Mouse (Mus musculus) MEL (cell line): Measurements from ENCODE around the gene Sorl1.

Source experiments
- CTCF ChIP-seq, 3 experiments: IDR thresholded peaks in 2 of 3; conservative IDR thresholded peaks in 1 of 3; 2 replicates each; pipeline ENCODE4 v1.5.1; 2011 to 2012; ENCODE audit warnings: low read length in 3 of 3, low read depth in 2 of 3, mild to moderate bottlenecking in 2 of 3, improper control_type of control experiment in 1 of 3, inconsistent platforms in 1 of 3, mixed read lengths in 1 of 3, moderate library complexity in 1 of 3; ENCODE audit not compliant: control insufficient read depth in 1 of 3, insufficient read depth in 1 of 3, poor library complexity in 1 of 3, severe bottlenecking in 1 of 3
- EP300 ChIP-seq, 2 experiments: IDR thresholded peaks; 2 replicates each; pipeline ENCODE4 v1.6.1; 2011; ENCODE audit warnings: improper control_type of control experiment in 2 of 2, low read length in 2 of 2, low read depth in 1 of 2, mild to moderate bottlenecking in 1 of 2
- ETS1 ChIP-seq: IDR thresholded peaks from 2 replicates; pipeline ENCODE4 v1.6.1; 2012; ENCODE audit warnings: low read depth, mild to moderate bottlenecking, inconsistent platforms, low read length, improper control_type of control experiment, moderate library complexity
- KAT2A ChIP-seq: conservative IDR thresholded peaks from 2 replicates; pipeline ENCODE4 v1.6.1; 2012; ENCODE audit warnings: low read depth, low read length, improper control_type of control experiment, inconsistent platforms
- POLR2AphosphoS2 ChIP-seq: IDR thresholded peaks from 2 replicates; pipeline ENCODE4 v1.6.1; 2011; ENCODE audit warnings: low read length, improper control_type of control experiment
- TBP ChIP-seq: IDR thresholded peaks from 2 replicates; pipeline ENCODE4 v1.8.0; 2011; ENCODE audit warnings: low read depth, low read length, improper control_type of control experiment

GRCm38 (mm10) chr9:42039000-42039992 is 84.8 kb downstream of the Sorl1 start:
- TF ChIP-seq EP300 (IDR thresholded peaks at IDR 0.05; ENCODE audit: low read depth in 1 of 2, low read length in 2 of 2), result no peak
- TF ChIP-seq CTCF (IDR thresholded peaks at IDR 0.05 in 2 of 3, conservative IDR thresholded peaks at IDR 0.05 in 1 of 3; ENCODE audit: control insufficient read depth in 1 of 3, insufficient read depth in 1 of 3, low read depth in 2 of 3, low read length in 3 of 3, poor library complexity in 1 of 3, severe bottlenecking in 1 of 3), result no peak
- TF ChIP-seq ETS1, result no peak
- TF ChIP-seq KAT2A, result no peak
- TF ChIP-seq POLR2AphosphoS2, result no peak
- no peak for TF ChIP-seq TBP
